Mouse (Mus musculus) MEL (cell line): Measurements from ENCODE around the gene Plcb4.

Source experiments
- CTCF ChIP-seq, 3 experiments: IDR thresholded peaks in 2 of 3; conservative IDR thresholded peaks in 1 of 3; 2 replicates each; pipeline ENCODE4 v1.5.1; 2011 to 2012; ENCODE audit warnings: low read length in 3 of 3, low read depth in 2 of 3, mild to moderate bottlenecking in 2 of 3, improper control_type of control experiment in 1 of 3, inconsistent platforms in 1 of 3, mixed read lengths in 1 of 3, moderate library complexity in 1 of 3; ENCODE audit not compliant: control insufficient read depth in 1 of 3, insufficient read depth in 1 of 3, poor library complexity in 1 of 3, severe bottlenecking in 1 of 3
- KAT2A ChIP-seq: conservative IDR thresholded peaks from 2 replicates; pipeline ENCODE4 v1.6.1; 2012; ENCODE audit warnings: low read depth, low read length, improper control_type of control experiment, inconsistent platforms
- MAFK ChIP-seq: IDR thresholded peaks from 2 replicates; pipeline ENCODE4 v1.6.1; 2011; ENCODE audit warnings: low read depth, mild to moderate bottlenecking, low read length, improper control_type of control experiment, borderline replicate concordance
- POLR2A ChIP-seq, 2 experiments: IDR thresholded peaks; 2 replicates each; pipeline ENCODE4 v1.6.1; 2011 to 2012; ENCODE audit warnings: low read length in 2 of 2, mild to moderate bottlenecking in 2 of 2, control low read depth in 1 of 2, improper control_type of control experiment in 1 of 2, low read depth in 1 of 2, moderate library complexity in 1 of 2; ENCODE audit not compliant: control insufficient read depth in 1 of 2, insufficient read depth in 1 of 2, poor library complexity in 1 of 2
- UBTF ChIP-seq: IDR thresholded peaks from 2 replicates; pipeline ENCODE4 v1.6.1; 2012; ENCODE audit warnings: low read depth, mild to moderate bottlenecking, inconsistent platforms, low read length, improper control_type of control experiment, moderate library complexity, borderline replicate concordance; ENCODE audit not compliant: insufficient read depth
- ZNF384 ChIP-seq: IDR thresholded peaks from 2 replicates; pipeline ENCODE4 v1.6.1; 2012; ENCODE audit warnings: low read depth, mild to moderate bottlenecking, inconsistent platforms, low read length, improper control_type of control experiment

DNA sequence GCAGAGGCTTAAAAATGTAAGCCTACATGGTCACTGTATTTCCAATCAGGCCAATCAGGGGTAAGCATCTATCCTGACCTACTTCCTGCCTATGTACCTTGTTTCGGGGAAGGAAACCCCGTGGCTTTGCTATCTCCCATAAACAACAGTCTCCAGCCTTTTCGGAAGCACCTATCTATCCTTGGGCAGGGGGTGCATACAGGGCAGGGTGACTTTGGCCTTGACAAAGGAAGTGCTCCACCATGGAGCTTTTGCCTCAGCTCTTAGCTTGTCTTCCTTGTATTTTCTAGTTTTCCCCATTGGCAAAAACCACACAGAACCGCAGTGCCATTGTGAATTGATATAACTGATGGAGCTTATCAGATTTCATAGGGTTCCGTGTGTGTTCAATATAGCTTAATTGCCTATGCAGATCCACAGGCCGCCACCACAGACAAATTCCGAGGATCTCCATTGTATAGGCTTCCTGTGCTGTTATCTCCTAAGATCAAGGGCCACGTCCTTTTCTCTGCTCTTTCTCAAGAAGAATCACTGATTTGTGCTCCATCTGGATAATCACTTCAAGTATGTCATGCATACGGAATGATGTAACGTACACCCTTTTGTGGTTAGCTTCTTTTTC lies 140.4 kb downstream of the Plcb4 start:
- TF ChIP-seq POLR2A (IDR thresholded peaks at IDR 0.05; ENCODE audit: control insufficient read depth in 1 of 2, insufficient read depth in 1 of 2, low read depth in 1 of 2, low read length in 2 of 2, poor library complexity in 1 of 2) (no peak), MAFK (no peak), ZNF384 (no peak), CTCF (IDR thresholded peaks at IDR 0.05 in 2 of 3, conservative IDR thresholded peaks at IDR 0.05 in 1 of 3; ENCODE audit: control insufficient read depth in 1 of 3, insufficient read depth in 1 of 3, low read depth in 2 of 3, low read length in 3 of 3, poor library complexity in 1 of 3, severe bottlenecking in 1 of 3) (no peak), KAT2A (no peak), UBTF (no peak)
